Mouse (Mus musculus) heart, embryonic 16.5 days (tissue): Measurements from ENCODE around the gene Smad3. TPM values are rescaled to one million over a fixed set of nuclear protein-coding genes. Genes with fewer than 3 reads are reported as not detected.

Experiments
- ATAC-seq: fragments of 200-750 bp; cut with Nextera tagmentation; replicated peaks from 2 replicates; pipeline ENCODE4 v1.8.0; 2017; ENCODE audit warnings: moderate number of reproducible peaks; ENCODE audit not compliant: insufficient read depth, low FRiP score; ENCODE audit errors: extremely low read depth
- H3K27ac ChIP-seq: fragments of 300-500 bp; sonication (generic); 2 replicates; pipeline ENCODE4 v1.5.1; 2014; ENCODE audit warnings: mild to moderate bottlenecking, low read length, control low read depth, moderate library complexity
- H3K27me3 ChIP-seq: fragments of 300-500 bp; sonication (generic); 2 replicates; pipeline ENCODE4 v1.6.1; 2014; ENCODE audit warnings: low read length, mixed read lengths; ENCODE audit not compliant: control insufficient read depth, insufficient read depth
- H3K36me3 ChIP-seq: fragments of 300-500 bp; sonication (generic); 2 replicates; pipeline ENCODE4 v1.6.1; 2014; ENCODE audit not compliant: control insufficient read depth, insufficient read depth
- H3K4me1 ChIP-seq: fragments of 300-500 bp; sonication (generic); 2 replicates; pipeline ENCODE4 v1.6.1; 2014; ENCODE audit warnings: low read length, mixed read lengths; ENCODE audit not compliant: control insufficient read depth, insufficient read depth
- H3K4me2 ChIP-seq: fragments of 300-500 bp; sonication (generic); 2 replicates; pipeline ENCODE4 v1.6.1; 2014; ENCODE audit warnings: low read depth, mild to moderate bottlenecking, control low read depth, low read length
- H3K4me3 ChIP-seq: fragments of 300-500 bp; sonication (generic); 2 replicates; pipeline ENCODE4 v1.5.1; 2014; ENCODE audit warnings: mild to moderate bottlenecking, control low read depth, low read length
- H3K9ac ChIP-seq: fragments of 300-500 bp; sonication (generic); 2 replicates; pipeline ENCODE4 v1.6.1; 2014; ENCODE audit warnings: low read length, control low read depth
- H3K9me3 ChIP-seq: fragments of 300-500 bp; sonication (generic); replicated peaks from 2 replicates; pipeline ENCODE4 v1.6.1; 2016; ENCODE audit warnings: low read length; ENCODE audit not compliant: control insufficient read depth
- WGBS: fragments of 180-500 bp; shearing (Covaris S2); extraction: QIAGEN DNeasy Blood & Tissue Kit; methylation state at CpG from one replicate; pipeline ENCODE4 v1.1.7; 2014; 5-methylcytosine and 5-hydroxymethylcytosine counted together
- polyA plus RNA-seq: library from polyadenylated mRNA; unstranded; fragments of >200 nt; fragmentation: Nextera tagmentation; extraction: Ambion mirVana; gene quantifications from 2 replicates; pipeline ENCODE4 v1.2.1, GENCODE M21; 2015

The Smad3 gene
- polyA plus RNA-seq, 1 experiment from 2014 or later = 12.5 TPM

DNA sequence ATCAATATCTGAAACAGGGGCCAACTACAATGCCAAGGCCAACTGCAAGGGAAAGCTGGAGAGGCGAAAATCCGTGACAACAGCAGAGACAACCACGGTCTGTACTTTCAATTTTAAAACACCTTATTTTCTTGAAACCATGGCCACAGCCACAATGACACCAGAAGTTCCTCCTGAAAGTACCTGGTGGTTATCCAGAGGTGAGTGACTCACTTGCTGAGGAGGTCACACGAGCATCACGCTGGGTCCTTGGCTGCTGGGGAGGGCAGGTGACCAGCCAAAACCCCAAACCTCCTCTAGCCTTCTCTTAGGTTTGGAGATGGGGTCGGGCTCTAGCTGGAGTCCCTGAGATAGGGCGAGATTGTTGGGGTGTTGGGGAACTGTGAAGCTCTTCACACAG lies 25.1 kb downstream of the Smad3 start:
- 88% methylated on average over 7 of the region's 7 CpGs for WGBS

DNA sequence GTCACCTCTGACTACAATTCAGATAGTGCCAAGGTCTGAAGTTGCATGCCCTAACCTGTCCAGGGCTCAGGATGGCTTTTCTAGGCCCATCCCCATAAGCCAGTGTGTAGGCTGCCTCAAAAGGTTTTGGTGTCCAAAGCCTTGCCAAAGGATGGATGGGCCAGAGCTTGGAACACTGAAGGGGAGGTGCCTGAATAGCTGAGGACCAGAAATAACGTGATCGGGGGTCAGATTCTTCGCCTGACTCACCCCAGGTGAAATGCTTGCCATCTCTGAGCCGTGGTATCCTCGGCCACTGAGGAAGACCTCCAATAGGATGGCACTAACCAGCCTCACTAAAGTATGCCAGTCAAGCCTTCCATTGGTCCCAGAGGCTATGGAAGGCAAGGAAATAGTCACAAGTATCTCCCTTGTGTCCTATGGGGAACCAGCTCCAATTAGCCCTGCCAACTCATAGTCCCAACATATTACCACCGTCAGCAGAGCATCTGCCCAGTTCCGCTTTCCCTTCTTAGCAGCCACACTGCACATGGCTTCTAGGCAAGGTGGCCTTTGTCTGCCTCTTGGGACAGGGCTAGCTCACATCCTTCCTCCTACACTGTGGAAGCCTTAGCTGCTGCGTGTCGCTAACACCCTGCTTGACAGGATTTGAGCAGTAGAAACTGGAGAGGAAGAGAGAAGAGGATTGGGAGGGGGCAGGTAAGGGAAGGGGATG lies 26.5 kb downstream of the Smad3 start:
- Histone ChIP-seq H3K4me3 (no peak overlapping the region), H3K4me2 (no peak overlapping the region), H3K9ac (no peak overlapping the region), H3K27ac (no peak overlapping the region), H3K9me3 (no peaks in the 10 kb centered on the region), H3K27me3 (no peaks in the 10 kb centered on the region), H3K36me3 (no peaks in the 10 kb centered on the region), H3K4me1 (peaks cover 39% of the 10 kb centered on the region)
- no peak for ATAC-seq
- 73% methylated on average over 9 of the region's 9 CpGs for WGBS

More for the DNA sequence above, 25.1 kb downstream of the Smad3 start:
- H3K36me3 ChIP-seq = no peaks in the 10 kb centered on the region
- H3K27ac ChIP-seq = no peak overlapping the region
- no peaks in the 10 kb centered on the region for H3K27me3 ChIP-seq
- no peak overlapping the region for H3K9ac ChIP-seq
- H3K4me1 ChIP-seq = peaks cover 35% of the 10 kb centered on the region
- H3K9me3 ChIP-seq = no peaks in the 10 kb centered on the region
- H3K4me2 ChIP-seq = no peak overlapping the region
- H3K4me3 ChIP-seq = no peak overlapping the region
- no peak for ATAC-seq

GRCm38 (mm10) chr9:63728969-63729368 lies 28.8 kb downstream of the Smad3 start:
- Histone ChIP-seq H3K4me3 (no peak overlapping the region), H3K4me1 (peaks cover 45% of the 10 kb centered on the region), H3K36me3 (no peaks in the 10 kb centered on the region), H3K9me3 (no peaks in the 10 kb centered on the region), H3K4me2 (no peak overlapping the region), H3K9ac (no peak overlapping the region), H3K27me3 (no peaks in the 10 kb centered on the region), H3K27ac (no peak overlapping the region)
- 76% methylated on average over 10 of the region's 10 CpGs for WGBS
- no peak for ATAC-seq

- WGBS = 73% methylated on average over 6 of the region's 6 CpGs
- Histone ChIP-seq H3K9me3 (no peaks in the 10 kb centered on the region), H3K27ac (peak overlapping the region; percentile 89), H3K4me2 (no peak overlapping the region), H3K36me3 (no peaks in the 10 kb centered on the region), H3K27me3 (no peaks in the 10 kb centered on the region), H3K4me1 (peaks cover 61% of the 10 kb centered on the region), H3K9ac (peak overlapping the region; percentile 35; the same call in 1 of the 2 replicates), H3K4me3 (no peak overlapping the region)
- no peak for ATAC-seq
These were observed 30.7 kb downstream of the Smad3 start for GRCm38 (mm10) chr9:63727070-63727469.

- WGBS = 26% methylated on average over 13 of the region's 13 CpGs
- H3K9me3 ChIP-seq = no peaks in the 10 kb centered on the region
- peak; percentile 63 for ATAC-seq
- peaks cover 68% of the 10 kb centered on the region for H3K4me1 ChIP-seq
- H3K9ac ChIP-seq = peak overlapping the region; percentile 64
- no peaks in the 10 kb centered on the region for H3K36me3 ChIP-seq
- H3K4me2 ChIP-seq = peak overlapping the region; percentile 37; the same call in 1 of the 2 replicates
- peak overlapping the region; percentile 89 for H3K27ac ChIP-seq
- H3K27me3 ChIP-seq = no peaks in the 10 kb centered on the region
- H3K4me3 ChIP-seq = no peak overlapping the region
These were observed 31.4 kb downstream of the Smad3 start for GRCm38 (mm10) chr9:63726088-63727010.

DNA sequence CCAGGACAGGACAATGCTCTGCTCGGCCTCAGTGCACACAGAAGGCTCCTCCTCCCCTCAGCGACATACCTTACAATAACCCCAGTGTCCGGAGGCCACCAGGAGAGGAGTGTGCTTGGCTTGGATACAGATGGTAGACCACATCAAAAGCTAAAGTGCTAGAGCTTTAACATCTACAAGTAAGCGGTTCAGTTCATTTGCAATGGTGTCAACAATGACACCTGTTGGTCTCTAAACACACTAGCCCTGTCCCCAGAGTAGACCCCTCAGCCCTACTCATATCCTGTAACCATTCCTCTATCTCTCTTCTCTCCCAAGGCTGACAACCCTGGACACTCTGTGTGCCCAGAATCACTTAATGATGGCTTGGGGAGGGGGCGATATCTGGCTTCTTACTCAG lies 33.0 kb downstream of the Smad3 start:
- ATAC-seq = no peak
- Histone ChIP-seq H3K9me3 (no peaks in the 10 kb centered on the region), H3K36me3 (no peaks in the 10 kb centered on the region), H3K9ac (0 out of 2 replicates have a peak overlapping the region, but pooled peaks have one; percentile 16), H3K4me1 (peaks cover 77% of the 10 kb centered on the region), H3K27ac (no peak overlapping the region), H3K4me3 (no peak overlapping the region), H3K4me2 (no peak overlapping the region), H3K27me3 (no peaks in the 10 kb centered on the region)
- 80% methylated on average over 5 of the region's 5 CpGs for WGBS

GRCm38 (mm10) chr9:63722918-63723317 lies 34.9 kb downstream of the Smad3 start:
- WGBS = 55% methylated on average over 9 of the region's 9 CpGs
- Histone ChIP-seq H3K4me3 (no peak overlapping the region), H3K9ac (no peak overlapping the region), H3K27ac (peak overlapping the region; percentile 83), H3K27me3 (no peaks in the 10 kb centered on the region), H3K36me3 (no peaks in the 10 kb centered on the region), H3K4me1 (peaks cover 86% of the 10 kb centered on the region), H3K4me2 (peak overlapping the region; percentile 44), H3K9me3 (no peaks in the 10 kb centered on the region)
- ATAC-seq = peak; percentile 57

DNA sequence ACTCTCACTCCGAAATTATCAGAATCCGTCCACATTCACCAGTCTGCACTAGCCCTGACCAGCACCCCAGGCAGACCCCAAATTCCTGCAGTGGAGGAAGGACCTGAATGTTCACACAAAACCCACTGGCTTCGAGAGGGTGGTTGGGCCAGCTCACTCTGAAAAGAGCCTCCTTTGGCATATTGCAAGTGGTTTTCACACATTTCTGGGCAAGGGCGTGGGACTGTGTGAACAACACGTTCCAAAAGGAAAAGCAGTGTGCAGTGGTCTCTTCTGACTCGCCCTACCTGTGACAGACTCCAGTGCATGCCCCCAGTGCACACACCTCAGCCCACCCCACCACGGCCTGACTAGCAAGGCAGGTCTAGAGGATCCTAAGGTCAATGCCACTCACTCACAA lies 35.4 kb downstream of the Smad3 start:
- no peak overlapping the region; the same call in 1 of the 2 replicates for H3K4me2 ChIP-seq
- H3K36me3 ChIP-seq = no peaks in the 10 kb centered on the region
- H3K27me3 ChIP-seq = no peaks in the 10 kb centered on the region
- H3K4me1 ChIP-seq = peaks cover 88% of the 10 kb centered on the region
- no peak overlapping the region for H3K4me3 ChIP-seq
- no peaks in the 10 kb centered on the region for H3K9me3 ChIP-seq
- H3K27ac ChIP-seq = peak overlapping the region; percentile 83
- H3K9ac ChIP-seq = no peak overlapping the region
- WGBS = 77% methylated on average over 7 of the region's 7 CpGs
- ATAC-seq = no peak
